In the genomic region with DNA sequence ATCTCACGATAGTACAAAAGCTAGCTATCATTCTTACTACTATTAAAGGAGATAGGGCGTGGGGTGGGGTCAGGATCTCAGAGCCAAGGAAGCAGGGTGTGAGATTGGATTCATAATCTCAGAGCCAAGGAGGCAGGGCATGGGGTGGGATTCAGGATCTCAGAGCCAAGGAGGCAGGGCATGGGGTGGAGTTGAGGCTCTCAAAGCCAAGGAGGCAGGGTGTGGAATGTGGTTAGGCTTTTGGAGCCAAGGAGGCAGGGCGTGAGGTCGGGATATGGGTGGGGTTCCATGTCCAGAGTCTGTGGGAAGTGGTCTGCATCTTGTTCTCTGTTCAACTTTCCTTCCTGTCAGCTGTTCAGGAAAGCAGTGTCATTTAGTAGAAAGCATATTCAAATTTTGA, we compare ENCODE assay signal across 11 mouse cellular contexts. TPM values are rescaled to one million over a fixed set of nuclear protein-coding genes. Genes with fewer than 3 reads are reported as not detected.
DNase-seq lines count a peak whose midpoint lies in the region; ATAC-seq lines count a peak whose summit lies in the region.
"Had no signal": no experiment of that assay in that cellular context is flagged by ENCODE, and none has a peak within 500 bp of the region (broad histone marks: within the 10 kb centered on the region; RNA-seq: fewer than 3 reads in every experiment).

No protein-coding gene starts in this region.

- intact Hi-C loops in gastrocnemius, postnatal 36 days (cut with DNase I) = no loop called here

- peak; percentile 75 for DNase-seq in gastrocnemius, adult 18-20 months (ENCODE audit: low spot score)
- DNase-seq in gastrocnemius, postnatal 4 days (ENCODE audit: low spot score in 2 of 2) = no peak
- peak; percentile 44 to 64 for DNase-seq in gastrocnemius, postnatal 36 days
- DNase-seq in kidney, adult 8-10 months = peak; percentile 22 to 44
- DNase-seq in lung, postnatal 36 days = peak; percentile 92
- DNase-seq in forebrain, embryonic 14.5 days (ENCODE audit: low spot score) = no peak
- DNase-seq in thymus, postnatal 36 days = no peak
- DNase-seq: cerebellum, adult 9-11 months; left cerebral cortex, postnatal 4 days had no signal

- WGBS in forebrain, embryonic 14.5 days = 87% methylated on average over 4 of the region's 4 CpGs

- H3K9ac ChIP-seq in forebrain, embryonic 14.5 days (ENCODE audit: low read length) = no peak overlapping the region

- no peak overlapping the region for H3K27ac ChIP-seq in forebrain, embryonic 14.5 days (ENCODE audit: low read depth, low read length)
- H3K27ac ChIP-seq: hindbrain, postnatal 0 days had no signal

- no peaks in the 10 kb centered on the region for H3K4me1 ChIP-seq in forebrain, embryonic 14.5 days (ENCODE audit: control insufficient read depth, insufficient read depth, low read length)

- H3K36me3 ChIP-seq in forebrain, embryonic 14.5 days (ENCODE audit: control insufficient read depth, insufficient read depth, low read length) = no peaks in the 10 kb centered on the region

- H3K9me3 ChIP-seq in forebrain, embryonic 14.5 days (replicated peaks; ENCODE audit: control insufficient read depth, low read length) = no peaks in the 10 kb centered on the region

- H3K4me2 ChIP-seq in forebrain, embryonic 14.5 days (ENCODE audit: low read length) = no peak overlapping the region

- H3K4me3 ChIP-seq in forebrain, embryonic 14.5 days (ENCODE audit: low read depth, low read length) = no peak overlapping the region

- no peak for ATAC-seq in forebrain, embryonic 14.5 days
- no peak for ATAC-seq in monocyte, adult 5-6 weeks (replicated peaks; ENCODE audit: insufficient number of reproducible peaks, low FRiP score, low TSS enrichment, poor library complexity, severe bottlenecking)
- ATAC-seq: hindbrain, postnatal 0 days had no signal

- H3K27me3 ChIP-seq in forebrain, embryonic 14.5 days (replicated peaks; ENCODE audit: control insufficient read depth, insufficient read depth, low read length) = no peaks in the 10 kb centered on the region

RNA-seq across cellular contexts. Expression of gene Akap7, which starts 16.6 kb away (rescaled TPM):
- 10 to 100 TPM; 14.7 to 20.7 TPM for total RNA-seq in gastrocnemius, adult 18-20 months (2021)
- total RNA-seq in gastrocnemius, postnatal 4 days (2021) = 10 to 100 TPM; 45.7 to 50.9 TPM
- 10 to 100 TPM; 18.6 to 23.3 TPM for total RNA-seq in gastrocnemius, postnatal 36 days (2021)
- polyA plus RNA-seq in forebrain, embryonic 14.5 days (2014; fragmentation: Nextera tagmentation; extraction: Ambion mirVana) = 20.3 and 28.0 TPM in 2 replicates
- 17.4 to 28.8 TPM (median 22.7 TPM) in 3 replicates for total RNA-seq in monocyte, adult 5-6 weeks (2017)

Comparison
In these comparisons a context has a peak if more than half of its experiments do, and no peak if none do; other contexts are left out.
1. DNase-seq: peak in gastrocnemius, adult 18-20 months (single experiment), gastrocnemius, postnatal 36 days (2 of 2), kidney, adult 8-10 months (2 of 2) and lung, postnatal 36 days (single experiment); none in gastrocnemius, postnatal 4 days (0 of 2), forebrain, embryonic 14.5 days (single experiment) and thymus, postnatal 36 days (0 of 2).